Mouse (Mus musculus): Measurements from ENCODE around the gene Ccnq. TPM values are rescaled to one million over a fixed set of nuclear protein-coding genes. Genes with fewer than 3 reads are reported as not detected.

Ccnq gene
- polyA plus RNA-seq, 1 experiment from 2014 or later = 37.2 TPM

DNA sequence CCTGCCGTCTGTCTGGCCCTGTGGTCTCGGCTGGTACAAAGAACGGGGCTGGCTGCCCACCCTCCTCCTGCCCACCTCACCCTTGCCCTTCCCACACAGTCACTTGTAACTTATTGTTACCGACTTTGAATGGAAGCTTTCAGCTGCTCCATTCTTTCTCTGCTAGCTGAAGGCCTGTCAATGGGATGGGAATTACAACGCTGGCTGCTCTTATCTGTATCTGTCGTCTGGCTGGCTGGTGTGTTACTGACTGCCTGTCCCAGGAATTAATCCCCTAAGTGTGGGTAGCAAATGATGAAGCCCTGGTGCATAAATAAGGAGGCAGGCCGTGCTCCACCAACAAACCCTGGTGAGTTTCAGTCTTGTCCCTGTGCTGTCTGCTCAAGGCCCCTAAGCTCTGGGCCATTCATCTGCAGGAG, 34.5 kb upstream of the Ccnq start:
- H3K27ac ChIP-seq (replicated peaks; ENCODE audit: low read depth, low read length) = no peak overlapping the region
- no peak overlapping the region for H3K9ac ChIP-seq (ENCODE audit: low read depth, low read length)
- no peak for ATAC-seq (ENCODE audit: low read depth)
- H3K4me3 ChIP-seq (ENCODE audit: low read depth, low read length) = no peak overlapping the region
- no peaks in the 10 kb centered on the region for H3K9me3 ChIP-seq (ENCODE audit: control insufficient read depth, low read length)
- H3K36me3 ChIP-seq (ENCODE audit: control insufficient read depth, insufficient read depth, low read length) = no peaks in the 10 kb centered on the region
- no peak for DNase-seq (ENCODE audit: low spot score)
- no peaks in the 10 kb centered on the region for H3K27me3 ChIP-seq (replicated peaks; ENCODE audit: control insufficient read depth, insufficient read depth, low read length)
- H3K4me1 ChIP-seq (ENCODE audit: control insufficient read depth, insufficient read depth, low read length) = no peaks in the 10 kb centered on the region
- no peak overlapping the region for H3K4me2 ChIP-seq (ENCODE audit: low read depth, low read length)
- WGBS = 40% methylated on average over 7 of the region's 7 CpGs

GRCm38 (mm10) chr11:78782791-78783347, 31.3 kb upstream of the Ccnq start:
- Histone ChIP-seq H3K27ac (replicated peaks; ENCODE audit: low read depth, low read length) (no peak overlapping the region), H3K4me2 (ENCODE audit: low read depth, low read length) (no peak overlapping the region), H3K36me3 (ENCODE audit: control insufficient read depth, insufficient read depth, low read length) (no peaks in the 10 kb centered on the region), H3K9ac (ENCODE audit: low read depth, low read length) (no peak overlapping the region), H3K4me3 (ENCODE audit: low read depth, low read length) (no peak overlapping the region), H3K9me3 (ENCODE audit: control insufficient read depth, low read length) (no peaks in the 10 kb centered on the region), H3K27me3 (replicated peaks; ENCODE audit: control insufficient read depth, insufficient read depth, low read length) (no peaks in the 10 kb centered on the region), H3K4me1 (ENCODE audit: control insufficient read depth, insufficient read depth, low read length) (no peaks in the 10 kb centered on the region)
- ATAC-seq (ENCODE audit: low read depth) (no peak), DNase-seq (ENCODE audit: low spot score) (no peak)
- 54% methylated on average over 9 of the region's 9 CpGs for WGBS

DNA sequence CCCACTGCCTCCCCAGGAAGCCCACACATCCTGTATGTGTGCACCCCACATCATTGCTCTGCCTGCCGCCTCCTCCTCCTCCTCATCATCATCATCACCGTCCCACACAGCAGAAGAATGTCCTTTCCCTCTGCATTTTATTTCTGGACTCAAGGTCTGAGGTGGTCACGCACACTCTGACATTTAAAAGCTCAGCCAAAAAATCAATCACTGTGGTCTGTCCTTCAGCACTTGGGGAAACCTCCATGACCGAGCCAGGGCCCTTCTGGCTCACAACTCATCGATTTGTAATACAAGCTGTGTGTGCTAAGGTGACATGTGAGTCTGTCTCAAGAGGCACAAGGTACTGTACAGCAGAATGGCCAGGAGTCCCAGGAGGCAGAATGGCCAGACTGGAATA, 30.8 kb upstream of the Ccnq start:
- no peak overlapping the region for H3K9ac ChIP-seq (ENCODE audit: low read depth, low read length)
- no peaks in the 10 kb centered on the region for H3K9me3 ChIP-seq (ENCODE audit: control insufficient read depth, low read length)
- no peaks in the 10 kb centered on the region for H3K4me1 ChIP-seq (ENCODE audit: control insufficient read depth, insufficient read depth, low read length)
- no peak overlapping the region for H3K4me3 ChIP-seq (ENCODE audit: low read depth, low read length)
- no peak overlapping the region for H3K4me2 ChIP-seq (ENCODE audit: low read depth, low read length)
- DNase-seq (ENCODE audit: low spot score) = no peak
- no peak overlapping the region for H3K27ac ChIP-seq (replicated peaks; ENCODE audit: low read depth, low read length)
- H3K36me3 ChIP-seq (ENCODE audit: control insufficient read depth, insufficient read depth, low read length) = no peaks in the 10 kb centered on the region
- no peaks in the 10 kb centered on the region for H3K27me3 ChIP-seq (replicated peaks; ENCODE audit: control insufficient read depth, insufficient read depth, low read length)
- 80% methylated on average over 5 of the region's 5 CpGs for WGBS
- ATAC-seq (ENCODE audit: low read depth) = no peak

- 68% methylated on average over 3 of the region's 3 CpGs for WGBS
- no peak for DNase-seq (ENCODE audit: low spot score)
These were observed 29.0 kb upstream of the Ccnq start for GRCm38 (mm10) chr11:78780571-78780970.

GRCm38 (mm10) chr11:78780002-78780401, 28.5 kb upstream of the Ccnq start:
- Histone ChIP-seq H3K27ac (replicated peaks; ENCODE audit: low read depth, low read length) (no peak overlapping the region), H3K4me1 (ENCODE audit: control insufficient read depth, insufficient read depth, low read length) (no peaks in the 10 kb centered on the region), H3K36me3 (ENCODE audit: control insufficient read depth, insufficient read depth, low read length) (no peaks in the 10 kb centered on the region), H3K4me3 (ENCODE audit: low read depth, low read length) (no peak overlapping the region), H3K9ac (ENCODE audit: low read depth, low read length) (no peak overlapping the region), H3K4me2 (ENCODE audit: low read depth, low read length) (no peak overlapping the region), H3K27me3 (replicated peaks; ENCODE audit: control insufficient read depth, insufficient read depth, low read length) (no peaks in the 10 kb centered on the region), H3K9me3 (ENCODE audit: control insufficient read depth, low read length) (no peaks in the 10 kb centered on the region)
- DNase-seq (ENCODE audit: low spot score) (no peak), ATAC-seq (ENCODE audit: low read depth) (no peak)
- WGBS = 94% methylated on average over 3 of the region's 3 CpGs

More at GRCm38 (mm10) chr11:78780571-78780970, 29.0 kb upstream of the Ccnq start:
- Histone ChIP-seq H3K36me3 (ENCODE audit: control insufficient read depth, insufficient read depth, low read length) (no peaks in the 10 kb centered on the region), H3K27ac (replicated peaks; ENCODE audit: low read depth, low read length) (no peak overlapping the region), H3K27me3 (replicated peaks; ENCODE audit: control insufficient read depth, insufficient read depth, low read length) (no peaks in the 10 kb centered on the region), H3K4me2 (ENCODE audit: low read depth, low read length) (no peak overlapping the region), H3K4me1 (ENCODE audit: control insufficient read depth, insufficient read depth, low read length) (no peaks in the 10 kb centered on the region), H3K4me3 (ENCODE audit: low read depth, low read length) (no peak overlapping the region), H3K9me3 (ENCODE audit: control insufficient read depth, low read length) (no peaks in the 10 kb centered on the region), H3K9ac (ENCODE audit: low read depth, low read length) (no peak overlapping the region)
- no peak; the same call in 1 of the 2 replicates for ATAC-seq (ENCODE audit: low read depth)

DNA sequence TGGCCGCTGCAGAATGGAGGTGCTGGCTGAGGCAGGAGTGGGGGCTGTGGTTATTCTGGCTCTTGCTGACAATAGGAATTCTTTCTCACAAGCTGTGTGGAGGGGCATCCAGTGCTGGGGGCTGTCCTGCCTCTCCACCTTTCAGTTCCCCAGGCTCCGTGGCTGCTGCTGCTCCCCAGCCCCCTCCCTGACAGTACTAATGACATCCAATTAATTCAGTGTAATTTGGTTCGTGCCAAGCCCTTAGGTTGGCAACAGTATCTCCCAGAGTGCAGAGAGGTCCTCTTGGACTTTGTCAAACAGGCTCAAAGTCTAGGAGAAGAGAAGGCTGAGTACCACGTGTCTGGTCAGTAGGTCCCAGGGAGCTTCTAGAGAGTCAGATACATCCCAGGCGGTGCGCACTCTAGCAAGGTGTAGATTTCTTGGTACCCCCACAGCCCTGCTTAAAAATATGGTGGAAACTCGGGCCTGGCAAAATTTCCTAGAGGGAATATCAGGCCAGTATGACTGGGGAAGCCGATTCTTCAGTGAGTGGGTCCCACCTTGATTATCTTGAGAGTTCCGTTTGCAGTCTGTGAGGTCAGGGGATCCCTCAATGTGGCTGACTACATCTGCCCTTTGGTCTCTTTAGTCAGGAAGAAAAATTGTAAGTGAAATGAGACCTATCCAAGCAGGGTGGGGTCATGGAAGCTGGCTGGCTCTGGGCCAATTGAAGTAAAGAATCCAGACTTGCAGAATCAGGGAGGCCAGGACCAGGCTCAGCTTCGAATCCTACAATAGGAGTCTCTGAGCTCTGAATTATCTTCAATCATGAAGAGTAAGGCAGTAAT, 26.5 kb upstream of the Ccnq start:
- Histone ChIP-seq H3K36me3 (ENCODE audit: control insufficient read depth, insufficient read depth, low read length) (no peaks in the 10 kb centered on the region), H3K27ac (replicated peaks; ENCODE audit: low read depth, low read length) (no peak overlapping the region), H3K9ac (ENCODE audit: low read depth, low read length) (no peak overlapping the region), H3K4me3 (ENCODE audit: low read depth, low read length) (no peak overlapping the region), H3K4me2 (ENCODE audit: low read depth, low read length) (no peak overlapping the region), H3K4me1 (ENCODE audit: control insufficient read depth, insufficient read depth, low read length) (no peaks in the 10 kb centered on the region), H3K27me3 (replicated peaks; ENCODE audit: control insufficient read depth, insufficient read depth, low read length) (no peaks in the 10 kb centered on the region), H3K9me3 (ENCODE audit: control insufficient read depth, low read length) (no peaks in the 10 kb centered on the region)
- WGBS = 49% methylated on average over 10 of the region's 10 CpGs
- ATAC-seq (ENCODE audit: low read depth) (no peak), DNase-seq (ENCODE audit: low spot score) (no peak)

DNA sequence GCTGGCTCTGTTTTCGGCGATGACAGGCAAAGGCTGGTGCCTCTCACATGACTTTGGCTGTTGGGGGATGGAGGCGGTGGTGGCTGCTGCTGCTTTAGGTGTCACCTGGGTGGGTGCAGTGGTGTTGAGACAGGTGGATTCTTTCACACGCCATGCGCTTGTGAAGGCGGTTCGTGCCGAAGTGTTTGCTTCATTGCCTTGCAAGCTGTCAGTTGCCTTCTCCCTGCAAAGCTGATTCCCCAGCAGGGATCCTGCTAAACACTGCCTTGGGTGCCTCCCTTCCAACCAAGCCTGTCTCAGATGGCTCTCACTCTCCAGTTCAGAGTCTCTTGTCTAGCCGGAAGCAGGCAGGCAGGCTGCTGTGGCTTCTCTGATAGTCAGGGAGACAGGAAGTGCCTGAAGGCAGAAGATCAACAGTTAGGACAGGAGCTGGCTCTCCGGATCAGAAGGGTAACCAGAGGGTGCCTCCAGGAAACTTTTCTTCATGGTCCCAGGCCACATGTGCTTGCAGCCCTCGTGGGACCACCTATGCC, 20.3 kb upstream of the Ccnq start:
- H3K4me1 ChIP-seq (ENCODE audit: control insufficient read depth, insufficient read depth, low read length) = no peaks in the 10 kb centered on the region
- no peaks in the 10 kb centered on the region for H3K9me3 ChIP-seq (ENCODE audit: control insufficient read depth, low read length)
- H3K27me3 ChIP-seq (replicated peaks; ENCODE audit: control insufficient read depth, insufficient read depth, low read length) = no peaks in the 10 kb centered on the region
- H3K36me3 ChIP-seq (ENCODE audit: control insufficient read depth, insufficient read depth, low read length) = no peaks in the 10 kb centered on the region
- no peak overlapping the region for H3K9ac ChIP-seq (ENCODE audit: low read depth, low read length)
- 42% methylated on average over 11 of the region's 11 CpGs for WGBS
- DNase-seq (ENCODE audit: low spot score) (no peak), ATAC-seq (ENCODE audit: low read depth) (no peak)
- H3K4me2 ChIP-seq (ENCODE audit: low read depth, low read length) = no peak overlapping the region
- no peak overlapping the region for H3K4me3 ChIP-seq (ENCODE audit: low read depth, low read length)
- no peak overlapping the region for H3K27ac ChIP-seq (replicated peaks; ENCODE audit: low read depth, low read length)

GRCm38 (mm10) chr11:78770436-78770835, 18.9 kb upstream of the Ccnq start:
- no peak overlapping the region for H3K4me2 ChIP-seq (ENCODE audit: low read depth, low read length)
- no peak overlapping the region for H3K27ac ChIP-seq (replicated peaks; ENCODE audit: low read depth, low read length)
- no peak overlapping the region for H3K9ac ChIP-seq (ENCODE audit: low read depth, low read length)
- no peaks in the 10 kb centered on the region for H3K9me3 ChIP-seq (ENCODE audit: control insufficient read depth, low read length)
- no peaks in the 10 kb centered on the region for H3K27me3 ChIP-seq (replicated peaks; ENCODE audit: control insufficient read depth, insufficient read depth, low read length)
- DNase-seq (ENCODE audit: low spot score) (no peak), ATAC-seq (ENCODE audit: low read depth) (no peak)
- H3K4me1 ChIP-seq (ENCODE audit: control insufficient read depth, insufficient read depth, low read length) = no peaks in the 10 kb centered on the region
- 75% methylated on average over 6 of the region's 6 CpGs for WGBS
- no peaks in the 10 kb centered on the region for H3K36me3 ChIP-seq (ENCODE audit: control insufficient read depth, insufficient read depth, low read length)
- no peak overlapping the region for H3K4me3 ChIP-seq (ENCODE audit: low read depth, low read length)

All from embryonic facial prominence, embryonic 14.5 days (tissue).